Mouse (Mus musculus) hindbrain, postnatal 0 days (tissue): Measurements from ENCODE around the gene Adam11. TPM values are rescaled to one million over a fixed set of nuclear protein-coding genes. Genes with fewer than 3 reads are reported as not detected.

ENCODE experiments used
- ATAC-seq: fragments of 200-750 bp; cut with Nextera tagmentation; 2 replicates; pipeline ENCODE4 v1.8.0; 2017; ENCODE audit warnings: mild to moderate bottlenecking, moderate TSS enrichment, moderate library complexity
- DNase-seq: peaks from one replicate; pipeline ENCODE4 v3.0.0-alpha.2; 2015; ENCODE audit warnings: low spot score
- H3K27ac ChIP-seq: fragments of 300-500 bp; sonication (generic); 2 replicates; pipeline ENCODE4 v1.5.1; 2014; ENCODE audit warnings: mild to moderate bottlenecking
- H3K27me3 ChIP-seq: fragments of 300-500 bp; sonication (generic); 2 replicates; pipeline ENCODE4 v1.6.1; 2014; ENCODE audit warnings: low read length, mixed read lengths; ENCODE audit not compliant: insufficient read depth
- H3K36me3 ChIP-seq: fragments of 300-500 bp; sonication (generic); 2 replicates; pipeline ENCODE4 v1.6.1; 2014; ENCODE audit warnings: low read length, mixed read lengths; ENCODE audit not compliant: insufficient read depth
- H3K4me1 ChIP-seq: fragments of 300-500 bp; sonication (generic); 2 replicates; pipeline ENCODE4 v1.6.1; 2014; ENCODE audit warnings: antibody characterized with exemption, low read length, mixed read lengths; ENCODE audit not compliant: insufficient read depth
- H3K4me2 ChIP-seq: fragments of 300-500 bp; sonication (generic); 2 replicates; pipeline ENCODE4 v1.6.1; 2014; ENCODE audit warnings: low read depth, mild to moderate bottlenecking, low read length, moderate library complexity, mixed read lengths
- H3K4me3 ChIP-seq: fragments of 300-500 bp; sonication (generic); 2 replicates; pipeline ENCODE4 v1.5.1; 2014; ENCODE audit warnings: low read length
- H3K9ac ChIP-seq: fragments of 300-500 bp; sonication (generic); replicated peaks from 2 replicates; pipeline ENCODE4 v1.6.1; 2014; ENCODE audit warnings: mild to moderate bottlenecking, low read length, moderate library complexity, mixed read lengths
- H3K9me3 ChIP-seq: fragments of 300-500 bp; sonication (generic); 2 replicates; pipeline ENCODE4 v1.6.1; 2016; ENCODE audit warnings: low read length, mixed read lengths
- CTCF ChIP-seq: IDR thresholded peaks from 2 replicates; pipeline ENCODE4 v1.5.1; 2016; ENCODE audit warnings: antibody characterized with exemption, control low read depth, low read depth
- WGBS: fragments of 180-500 bp; shearing (Covaris S2); extraction: QIAGEN DNeasy Blood & Tissue Kit; methylation state at CpG from one replicate; pipeline ENCODE4 v1.1.7; 2014; 5-methylcytosine and 5-hydroxymethylcytosine counted together
- polyA plus RNA-seq: library from polyadenylated mRNA; unstranded; fragments of >200 nt; fragmentation: Nextera tagmentation; extraction: Ambion mirVana; gene quantifications from 2 replicates; pipeline ENCODE4 v1.2.1, GENCODE M21; 2015
- total RNA-seq: library from RNA; depleted of rRNA; stranded (reverse); fragments of >200 nt; gene quantifications from 2 replicates; pipeline ENCODE4 v1.2.3, GENCODE M21; 2014

Adam11 gene
- total and polyA plus RNA-seq, 2 experiments from 2014 or later = 17.8 to 33.1 TPM

- no peak overlapping the region; the same call in 1 of the 2 replicates for H3K27ac ChIP-seq
- 19% methylated on average over 21 of the region's 21 CpGs for WGBS
- TF ChIP-seq CTCF = peak; percentile 76
- no peaks in the 10 kb centered on the region for H3K27me3 ChIP-seq
- ATAC-seq (0 out of 2 replicates have a peak, but pooled peaks have one; percentile 3), DNase-seq (peak; percentile 82)
- H3K4me1 ChIP-seq = peaks cover 15% of the 10 kb centered on the region; the same call in 1 of the 2 replicates
- H3K4me2 ChIP-seq = peak overlapping the region; percentile 33; the same call in 1 of the 2 replicates
- H3K36me3 ChIP-seq = 0 out of 2 replicates have a peak, but pooled peaks cover 3% of the 10 kb centered on the region
- H3K9me3 ChIP-seq = no peaks in the 10 kb centered on the region
- peak overlapping the region; percentile 37; the same call in 1 of the 2 replicates for H3K9ac ChIP-seq
- no peak overlapping the region for H3K4me3 ChIP-seq
Measured at GRCm38 (mm10) chr11:102777598-102777997, 16.4 kb downstream of the Adam11 start.

GRCm38 (mm10) chr11:102778165-102778564, 16.9 kb downstream of the Adam11 start:
- Histone ChIP-seq H3K27ac (no peak overlapping the region; the same call in 1 of the 2 replicates), H3K27me3 (no peaks in the 10 kb centered on the region)

DNA sequence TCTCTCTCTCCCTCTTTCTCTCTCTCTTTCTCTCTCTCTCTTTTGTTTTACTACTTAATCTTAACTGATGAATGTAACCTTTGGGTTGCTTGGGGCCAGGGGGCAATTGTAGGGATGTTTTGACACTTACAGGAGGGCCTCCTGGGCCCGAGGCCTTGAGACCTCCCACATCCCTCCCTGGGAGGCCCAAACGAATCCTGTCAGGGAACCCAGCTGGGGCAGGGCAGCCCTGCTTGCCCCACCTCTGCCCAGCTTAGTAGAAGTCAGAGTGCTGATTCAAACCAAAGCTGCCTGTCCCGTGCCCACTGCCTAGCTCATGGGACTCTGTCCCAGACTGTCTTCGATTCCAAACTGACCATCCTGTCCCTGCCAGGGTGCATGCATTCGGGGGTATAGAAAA, 17.4 kb downstream of the Adam11 start:
- H3K4me2 ChIP-seq = no peak overlapping the region
- no peaks in the 10 kb centered on the region for H3K27me3 ChIP-seq
- H3K27ac ChIP-seq = no peak overlapping the region
- H3K36me3 ChIP-seq = 0 out of 2 replicates have a peak, but pooled peaks cover 3% of the 10 kb centered on the region
- ATAC-seq (no peak), DNase-seq (no peak)
- no peak for TF ChIP-seq CTCF
- H3K4me1 ChIP-seq = peaks cover 15% of the 10 kb centered on the region; the same call in 1 of the 2 replicates
- no peak overlapping the region for H3K4me3 ChIP-seq
- 45% methylated on average over 5 of the region's 5 CpGs for WGBS
- H3K9ac ChIP-seq = no peak overlapping the region
- no peaks in the 10 kb centered on the region for H3K9me3 ChIP-seq

More at GRCm38 (mm10) chr11:102778165-102778564, 16.9 kb downstream of the Adam11 start:
- H3K9me3 ChIP-seq = no peaks in the 10 kb centered on the region
- 0 out of 2 replicates have a peak overlapping the region, but pooled peaks have one; percentile 37 for H3K9ac ChIP-seq
- H3K36me3 ChIP-seq = 0 out of 2 replicates have a peak, but pooled peaks cover 3% of the 10 kb centered on the region
- ATAC-seq (no peak), DNase-seq (no peak)
- H3K4me2 ChIP-seq = peak overlapping the region; percentile 33; the same call in 1 of the 2 replicates
- H3K4me1 ChIP-seq = peaks cover 15% of the 10 kb centered on the region; the same call in 1 of the 2 replicates
- WGBS = 36% methylated on average over 14 of the region's 14 CpGs
- no peak for TF ChIP-seq CTCF
- no peak overlapping the region for H3K4me3 ChIP-seq

DNA sequence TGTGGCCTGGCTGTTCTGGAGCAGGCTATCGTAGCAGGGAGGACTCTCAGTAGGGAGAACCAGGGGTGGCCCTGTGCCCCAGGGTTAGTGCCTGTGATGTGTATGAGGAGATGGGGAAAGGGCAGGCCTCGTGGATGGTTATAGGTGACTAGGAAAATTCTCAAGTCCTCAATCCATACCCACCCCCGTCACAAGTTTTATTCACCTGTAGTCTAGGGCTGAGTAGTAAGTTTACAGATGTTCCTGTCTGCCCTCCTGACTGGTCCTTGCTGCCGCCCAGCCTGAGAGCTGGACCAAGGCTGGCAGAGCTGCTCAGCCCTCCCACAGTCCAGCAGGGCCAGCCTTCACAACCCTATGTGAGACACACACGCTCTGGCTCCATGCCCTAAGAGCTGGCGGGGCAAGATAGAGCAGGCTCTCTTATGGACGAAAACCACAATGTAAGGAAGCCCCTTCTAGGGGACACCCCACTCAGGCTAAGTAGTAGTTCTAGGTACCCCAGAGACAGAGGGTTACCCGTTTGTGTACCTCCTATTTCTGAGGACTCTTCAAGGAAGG, 17.9 kb downstream of the Adam11 start:
- Histone ChIP-seq H3K4me2 (no peak overlapping the region), H3K4me1 (peaks cover 15% of the 10 kb centered on the region; the same call in 1 of the 2 replicates), H3K36me3 (0 out of 2 replicates have a peak, but pooled peaks cover 3% of the 10 kb centered on the region), H3K27me3 (no peaks in the 10 kb centered on the region), H3K9me3 (no peaks in the 10 kb centered on the region), H3K4me3 (no peak overlapping the region), H3K9ac (no peak overlapping the region), H3K27ac (0 out of 2 replicates have a peak overlapping the region, but pooled peaks have one; percentile 12)
- no peak for ATAC-seq
- peak; percentile 46 for DNase-seq
- TF ChIP-seq CTCF = no peak
- 73% methylated on average over 8 of the region's 8 CpGs for WGBS

GRCm38 (mm10) chr11:102779824-102780223, 18.6 kb downstream of the Adam11 start:
- H3K9ac ChIP-seq = no peak overlapping the region
- no peak overlapping the region for H3K4me2 ChIP-seq

GRCm38 (mm10) chr11:102780271-102780985, 19.2 kb downstream of the Adam11 start:
- Histone ChIP-seq H3K27me3 (no peaks in the 10 kb centered on the region), H3K4me1 (peaks cover 11% of the 10 kb centered on the region; the same call in 1 of the 2 replicates), H3K4me3 (no peak overlapping the region), H3K27ac (no peak overlapping the region; the same call in 1 of the 2 replicates), H3K4me2 (no peak overlapping the region), H3K36me3 (0 out of 2 replicates have a peak, but pooled peaks cover 3% of the 10 kb centered on the region), H3K9me3 (no peaks in the 10 kb centered on the region), H3K9ac (no peak overlapping the region)
- no peak for ATAC-seq
- 42% methylated on average over 11 of the region's 11 CpGs for WGBS
- TF ChIP-seq CTCF = no peak
- no peak for DNase-seq

More at GRCm38 (mm10) chr11:102779824-102780223, 18.6 kb downstream of the Adam11 start:
- no peaks in the 10 kb centered on the region for H3K9me3 ChIP-seq
- H3K27ac ChIP-seq = no peak overlapping the region; the same call in 1 of the 2 replicates
- DNase-seq (no peak), ATAC-seq (no peak)
- no peak overlapping the region for H3K4me3 ChIP-seq
- no peak for TF ChIP-seq CTCF
- H3K4me1 ChIP-seq = peaks cover 15% of the 10 kb centered on the region; the same call in 1 of the 2 replicates
- 0 out of 2 replicates have a peak, but pooled peaks cover 3% of the 10 kb centered on the region for H3K36me3 ChIP-seq
- 65% methylated on average over 7 of the region's 7 CpGs for WGBS
- H3K27me3 ChIP-seq = no peaks in the 10 kb centered on the region
